Mouse (Mus musculus): ENCODE results near the gene Scn4a.

DNA sequence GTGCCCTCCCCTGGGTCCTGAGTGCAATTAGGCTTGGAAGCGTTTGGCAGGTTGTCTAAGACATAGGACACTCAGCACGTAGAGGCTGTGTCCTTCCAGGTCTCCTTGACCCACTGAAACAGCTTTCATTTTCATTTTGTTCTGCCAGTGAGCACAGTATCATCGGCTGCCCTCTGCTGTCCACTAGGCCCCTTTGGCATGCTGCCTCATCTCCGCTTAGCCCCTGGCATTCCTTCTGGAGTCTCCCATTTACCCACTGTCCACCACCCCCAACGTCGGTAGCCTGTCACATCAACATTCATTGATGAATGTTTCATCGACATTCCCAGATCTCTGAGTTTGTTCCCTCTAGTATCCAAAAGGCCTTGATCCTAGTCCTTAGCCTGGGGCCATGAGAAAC lies 28.8 kb upstream of the Scn4a start:
- TF ChIP-seq POLR2A (IDR thresholded peaks at IDR 0.05; ENCODE audit: extremely low read depth, insufficient read depth, low read length) (no peak), CTCF (IDR thresholded peaks at IDR 0.05; ENCODE audit: extremely low read depth, insufficient read depth, low read length) (no peak)

All from cortical plate, adult 2 months (tissue).